Mouse (Mus musculus) embryo, embryonic 11 days (tissue): ENCODE results near the gene Marf1.
"Not testable (repeated sequence)": the region's sequence is repeated elsewhere in the genome, so short reads cannot be mapped to it uniquely, and the experiment has no call there.

Experiments used
- DNase-seq: peaks from one replicate; pipeline ENCODE4 v3.0.0-alpha.2; 2015

Gene Marf1

GRCm38 (mm10) chr16:14162988-14163416 is at the start of gene Marf1, which contains the start of gene Nde1:
Gene Marf1, minus strand, starts transcription at chr16:14163351.
Gene Nde1, plus strand, starts transcription at chr16:14163275.
- peak; percentile 98 for DNase-seq

DNA sequence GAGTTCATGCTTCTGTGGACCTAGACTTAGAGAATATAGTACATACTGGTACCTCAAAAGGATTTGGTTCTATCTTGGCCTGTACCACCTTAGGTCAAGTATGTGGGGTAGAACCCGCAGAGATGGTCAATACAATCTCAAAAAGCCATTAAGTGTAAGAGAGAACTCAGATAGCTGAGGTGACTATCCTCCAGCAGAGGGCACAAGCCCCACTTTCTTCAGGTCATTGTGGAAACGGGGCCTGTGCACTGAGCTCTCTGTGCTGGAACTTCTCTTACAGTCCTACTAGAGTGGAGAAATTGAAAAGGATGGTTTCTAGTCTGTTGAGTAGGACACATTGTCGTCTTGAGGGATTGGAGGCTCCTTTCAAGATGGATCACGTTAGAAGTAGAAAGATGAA is 35.6 kb upstream of the Marf1 start:
- DNase-seq: no peak

GRCm38 (mm10) chr16:14195427-14195826 is 32.3 kb upstream of the Marf1 start:
- peak; percentile 59 for DNase-seq

- no peak for DNase-seq
These were observed 31.2 kb upstream of the Marf1 start for GRCm38 (mm10) chr16:14194164-14194950.

DNA sequence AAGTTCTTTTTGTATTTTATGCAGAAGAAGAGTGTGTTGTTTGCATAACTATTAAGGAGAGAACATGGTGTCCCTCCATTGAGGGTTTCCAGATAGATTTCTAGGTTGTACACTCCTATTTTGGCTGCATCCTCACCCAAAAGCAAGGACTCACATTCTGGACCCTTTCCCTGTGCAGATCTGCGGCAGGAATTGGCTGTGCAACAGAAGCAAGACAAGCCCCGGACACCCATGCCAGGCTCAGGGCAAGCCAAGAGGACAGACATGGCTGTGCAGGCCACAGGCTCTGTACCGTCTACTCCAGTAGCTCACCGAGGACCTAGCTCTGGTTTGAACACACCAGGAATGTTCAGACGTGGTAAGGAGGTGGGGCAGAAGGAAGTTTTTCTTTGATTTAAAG is 22.4 kb upstream of the Marf1 start:
- DNase-seq: no peak

GRCm38 (mm10) chr16:14183856-14184255 is 20.7 kb upstream of the Marf1 start:
- DNase-seq: no peak

GRCm38 (mm10) chr16:14182360-14182759 is 19.2 kb upstream of the Marf1 start:
- DNase-seq: no peak

- DNase-seq: no peak
These were observed 17.1 kb upstream of the Marf1 start for GRCm38 (mm10) chr16:14180163-14180733.

GRCm38 (mm10) chr16:14178041-14178440 is 14.9 kb upstream of the Marf1 start:
- no peak for DNase-seq

DNA sequence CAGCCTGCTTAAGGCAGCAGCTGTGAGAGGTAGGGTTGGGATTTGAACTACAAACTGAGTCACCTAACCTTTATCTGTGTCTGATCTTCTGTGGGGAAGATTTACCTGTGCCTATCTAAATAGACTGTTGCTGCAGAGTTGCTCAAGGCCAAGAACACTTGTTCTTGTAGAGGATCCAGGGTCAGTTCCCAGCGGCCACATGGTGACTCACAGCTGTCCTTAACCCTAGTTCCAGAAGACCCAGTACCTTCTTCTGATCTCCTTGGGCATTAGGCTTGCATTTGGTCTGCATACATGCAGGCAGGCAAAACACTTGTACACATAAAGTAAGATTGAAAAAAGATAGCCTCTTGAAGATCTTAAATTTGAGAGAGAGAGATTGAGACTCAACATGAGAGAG is 6.6 kb upstream of the Marf1 start:
- DNase-seq: no peak

- no peak for DNase-seq
These were observed 3.3 kb upstream of the Marf1 start for GRCm38 (mm10) chr16:14166490-14166889.

DNA sequence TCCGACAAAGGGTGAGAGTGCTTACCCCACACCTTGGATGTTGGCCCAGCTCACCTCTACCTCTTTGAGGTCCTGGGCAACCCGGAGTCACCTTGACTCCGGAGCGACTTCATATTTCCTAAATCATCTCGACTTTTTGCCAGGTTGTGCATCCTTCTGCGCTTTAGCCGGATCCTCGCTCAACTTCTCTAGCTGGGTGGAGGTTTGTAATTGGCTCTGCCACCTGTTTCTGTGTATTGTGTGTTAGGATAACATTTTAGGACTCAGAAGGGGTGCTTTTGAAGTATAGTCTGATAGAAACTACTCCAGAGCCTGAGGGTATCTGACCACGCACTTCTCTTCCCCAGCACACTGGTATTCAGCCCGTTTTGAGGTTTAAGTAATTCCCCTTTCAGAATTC is 580 bp upstream of the Marf1 start:
- DNase-seq: peak; percentile 16

- DNase-seq: no peak
These were observed 2.2 kb downstream of the Marf1 start for GRCm38 (mm10) chr16:14160941-14161340.

GRCm38 (mm10) chr16:14159746-14160131 is 3.4 kb downstream of the Marf1 start:
- peak; percentile 87 for DNase-seq

- DNase-seq: peak; percentile 99
These were observed 4.0 kb downstream of the Marf1 start for GRCm38 (mm10) chr16:14158936-14159745.

- DNase-seq: no peak
These were observed 4.6 kb downstream of the Marf1 start for GRCm38 (mm10) chr16:14158536-14158935.

GRCm38 (mm10) chr16:14156312-14156711 is 6.8 kb downstream of the Marf1 start:
- no peak for DNase-seq

DNA sequence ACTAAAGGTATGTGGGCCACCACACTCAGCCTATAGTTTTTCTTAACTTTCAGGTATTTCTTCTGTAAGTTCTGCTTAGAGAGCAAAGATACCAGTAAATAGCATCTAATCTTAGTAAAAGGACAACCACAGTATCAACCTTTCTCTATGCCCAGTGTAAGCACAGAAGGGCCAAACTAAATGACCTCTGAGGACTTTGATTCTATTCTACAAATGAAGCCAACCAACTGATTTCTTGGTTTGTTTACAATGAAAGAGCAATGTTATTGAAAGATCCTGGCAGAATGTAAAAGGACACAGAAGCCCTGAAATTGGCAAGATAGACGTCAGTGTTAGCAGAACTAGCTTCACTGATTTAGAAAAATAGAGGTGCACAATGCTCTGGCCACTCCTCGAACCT is 7.5 kb downstream of the Marf1 start:
- DNase-seq: not testable (repeated sequence)

- no peak for DNase-seq
These were observed 11.4 kb downstream of the Marf1 start for GRCm38 (mm10) chr16:14151718-14152117.

DNA sequence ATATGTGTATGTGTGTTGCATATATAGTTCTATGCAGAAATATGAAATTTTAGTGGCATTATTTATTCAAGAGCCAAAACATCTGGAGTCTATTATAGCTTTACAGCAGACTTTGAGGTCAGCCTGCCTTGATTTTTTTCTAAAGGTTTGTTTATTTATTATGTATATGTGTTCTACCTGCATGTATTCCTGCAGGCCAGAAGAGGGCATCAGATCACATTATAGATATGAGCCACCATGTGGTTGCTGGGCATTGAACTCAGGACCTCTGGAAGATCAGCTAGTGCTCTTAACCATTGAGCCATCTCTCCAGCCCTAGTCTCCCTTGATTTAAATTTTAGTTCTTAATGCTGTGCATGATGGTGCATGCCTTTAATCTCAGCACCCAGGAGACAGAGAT is 15.4 kb downstream of the Marf1 start:
- DNase-seq: no peak

DNA sequence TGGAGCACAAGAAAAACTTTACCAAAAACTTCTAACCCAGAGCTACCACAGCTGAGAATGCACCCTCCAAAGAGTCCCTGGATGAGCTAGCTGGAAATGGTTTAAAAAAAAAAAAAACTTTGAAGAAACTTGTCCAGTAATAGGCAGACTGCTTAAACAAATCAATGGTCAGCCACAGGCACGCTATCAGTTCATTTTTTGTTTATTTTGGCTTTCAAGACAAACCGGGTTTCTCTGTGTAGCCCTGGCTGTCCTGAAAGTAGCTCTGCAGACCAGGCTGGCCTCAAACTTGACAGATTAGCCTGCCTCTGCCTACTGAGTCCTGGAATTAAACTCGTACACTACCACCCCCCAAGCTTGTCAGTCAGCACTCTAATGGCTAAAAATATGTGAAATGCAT is 19.9 kb downstream of the Marf1 start:
- DNase-seq: no peak

DNA sequence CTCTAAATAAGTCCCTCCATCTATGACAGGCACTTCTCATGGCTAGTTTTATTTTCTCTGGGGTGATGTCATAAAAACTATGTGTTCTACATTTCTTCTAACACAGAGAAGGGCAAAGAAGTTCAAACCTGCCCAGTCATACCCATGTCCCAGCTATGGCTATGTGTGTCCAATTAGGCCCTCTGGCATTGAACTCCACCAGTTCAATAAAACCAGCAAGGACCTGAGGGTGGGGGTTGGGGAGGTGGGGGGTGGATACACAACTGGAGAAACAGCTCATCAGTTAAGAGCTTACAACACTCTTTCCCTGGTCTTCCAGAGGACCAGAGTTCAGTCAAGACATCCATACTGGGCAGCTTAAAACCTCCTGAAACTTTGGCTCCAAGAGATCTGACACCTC is 24.0 kb downstream of the Marf1 start:
- no peak for DNase-seq

DNA sequence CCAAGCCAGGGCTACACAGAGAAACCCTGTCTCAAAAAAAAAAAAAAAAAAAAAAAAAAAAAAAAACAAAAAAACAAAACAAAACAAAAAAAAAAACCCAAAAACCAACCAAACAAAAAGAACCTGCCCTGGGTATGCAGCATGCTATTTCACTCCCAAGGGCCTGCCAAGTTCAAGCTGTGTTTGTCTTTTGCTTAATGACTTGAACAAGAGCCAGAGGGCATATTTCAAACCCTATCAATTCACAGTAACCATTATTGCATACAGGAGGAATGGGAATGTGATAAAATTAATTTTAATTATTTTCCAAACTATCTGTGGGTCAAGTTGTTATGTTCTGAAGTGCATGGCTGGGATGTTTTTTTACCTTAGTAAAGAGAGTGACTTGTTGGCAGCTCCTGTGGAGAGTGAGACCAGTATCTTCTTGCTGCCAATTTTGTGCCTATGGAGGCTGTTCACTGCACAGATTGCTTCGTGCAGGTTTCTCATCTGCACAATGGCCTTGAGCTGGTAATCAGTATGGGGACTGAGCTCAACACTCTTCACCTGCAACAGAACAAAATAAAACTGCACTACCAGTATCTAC is 25.1 kb downstream of the Marf1 start:
- DNase-seq: no peak
